7 mouse cellular contexts compared by ENCODE assay signal in genomic region chr12:21613781-21614180, GRCm38 (mm10).
DNase-seq lines count a peak whose midpoint lies in the region; ATAC-seq and TF ChIP-seq lines count a peak whose summit lies in the region.
"Not testable (repeated sequence)": the region's sequence is repeated elsewhere in the genome, so short reads cannot be mapped to it uniquely, and the experiment has no call there.

No protein-coding gene starts in this region.

- H3K36me3 ChIP-seq in embryonic facial prominence, embryonic 11.5 days (replicated peaks; ENCODE audit: control insufficient read depth, insufficient read depth, low read depth, low read length); midbrain, embryonic 14.5 days (ENCODE audit: control insufficient read depth, insufficient read depth, low read length); spleen, adult 2 months (ENCODE audit: control insufficient read depth, insufficient read depth, low read length): not testable (repeated sequence)

- not testable (repeated sequence) for ATAC-seq in embryonic facial prominence, embryonic 11.5 days (replicated peaks; ENCODE audit: insufficient number of reproducible peaks, low FRiP score, low TSS enrichment, low read depth); midbrain, embryonic 14.5 days (ENCODE audit: low FRiP score, low TSS enrichment)

- DNase-seq in embryonic facial prominence, embryonic 11.5 days (ENCODE audit: low spot score) = peak; percentile 77
- DNase-seq in heart, adult 8-10 months (ENCODE audit: low spot score) = peak; percentile 32
- peak; percentile 75 for DNase-seq in kidney, postnatal 10 days
- DNase-seq in left cerebral cortex, postnatal 36 days (ENCODE audit: low spot score in 2 of 2) = peak; percentile 40 to 57
- DNase-seq in midbrain, embryonic 14.5 days = peak; percentile 85
- peak in 1 of 2 experiments; percentile 26 for DNase-seq in spleen, adult 2 months (ENCODE audit: low read depth in 1 of 2, low spot score in 2 of 2)

- WGBS in embryonic facial prominence, embryonic 11.5 days = 20% methylated on average over 2 of the region's 2 CpGs
- 16% methylated on average over 2 of the region's 2 CpGs for WGBS in midbrain, embryonic 14.5 days
- 23% methylated on average over 2 of the region's 2 CpGs for WGBS in spleen, adult 2 months

- intact Hi-C loops in left cerebral cortex, postnatal 36 days (cut with DNase I) = not testable (repeated sequence)

- peak; percentile 57 for TF ChIP-seq CTCF in bone marrow macrophage, adult 2 months (IDR thresholded peaks at IDR 0.05; ENCODE audit: low read depth, low read length)
- peak; percentile 70; the same call in 1 of the 2 replicates for TF ChIP-seq CTCF in spleen, adult 2 months (IDR thresholded peaks at IDR 0.05; ENCODE audit: extremely low read depth, insufficient read depth, insufficient read length, insufficient replicate concordance)

- H3K4me1 ChIP-seq in bone marrow macrophage, adult 2 months (ENCODE audit: control insufficient read depth, insufficient read depth, low read length); embryonic facial prominence, embryonic 11.5 days (ENCODE audit: control insufficient read depth, insufficient read depth, low read length); midbrain, embryonic 14.5 days (ENCODE audit: control insufficient read depth, insufficient read depth, low read length); spleen, adult 2 months (ENCODE audit: control insufficient read depth, insufficient read depth, insufficient read length): not testable (repeated sequence)

- not testable (repeated sequence) for H3K27me3 ChIP-seq in embryonic facial prominence, embryonic 11.5 days (ENCODE audit: control insufficient read depth, insufficient read depth, low read length); midbrain, embryonic 14.5 days (ENCODE audit: control insufficient read depth, insufficient read depth, low read length); spleen, adult 2 months (ENCODE audit: control insufficient read depth, insufficient read depth, low read length)

- not testable (repeated sequence) for H3K4me3 ChIP-seq in bone marrow macrophage, adult 2 months (ENCODE audit: insufficient read depth, low read length); embryonic facial prominence, embryonic 11.5 days (ENCODE audit: low read depth, low read length); midbrain, embryonic 14.5 days (replicated peaks; ENCODE audit: low read depth, low read length); spleen, adult 2 months (ENCODE audit: extremely low read depth, insufficient read depth, insufficient read length)

- not testable (repeated sequence) for H3K9me3 ChIP-seq in embryonic facial prominence, embryonic 11.5 days (replicated peaks; ENCODE audit: control insufficient read depth, low read length); midbrain, embryonic 14.5 days (ENCODE audit: control insufficient read depth, low read length)

- H3K9ac ChIP-seq in embryonic facial prominence, embryonic 11.5 days (replicated peaks; ENCODE audit: low read length); midbrain, embryonic 14.5 days (replicated peaks; ENCODE audit: low read length): not testable (repeated sequence)

- not testable (repeated sequence) for H3K4me2 ChIP-seq in embryonic facial prominence, embryonic 11.5 days (ENCODE audit: low read depth, low read length); midbrain, embryonic 14.5 days (ENCODE audit: low read length)

- not testable (repeated sequence) for TF ChIP-seq POLR2A in bone marrow macrophage, adult 2 months (IDR thresholded peaks at IDR 0.05; ENCODE audit: borderline replicate concordance, low read depth, low read length); spleen, adult 2 months (IDR thresholded peaks at IDR 0.05; ENCODE audit: low read depth, low read length)

- not testable (repeated sequence) for H3K27ac ChIP-seq in bone marrow macrophage, adult 2 months (ENCODE audit: insufficient read depth, low read depth, low read length); embryonic facial prominence, embryonic 11.5 days (replicated peaks; ENCODE audit: low read depth, low read length); midbrain, embryonic 14.5 days (replicated peaks; ENCODE audit: low read depth, low read length); spleen, adult 2 months (ENCODE audit: insufficient read depth, low read length)
